ENCODE assay signal across 27 mouse cellular contexts in genomic region chr14:77638148-77638547, GRCm38 (mm10).
"Had no signal": no experiment of that assay in that cellular context is flagged by ENCODE, and none has a peak within 500 bp of the region (broad histone marks: within the 10 kb centered on the region; RNA-seq: fewer than 3 reads in every experiment).

No protein-coding gene starts in this region.

- H3K4me2 ChIP-seq: heart, embryonic 12.5 days; hindbrain, embryonic 12.5 days; hindbrain, embryonic 14.5 days; intestine, embryonic 15.5 days; kidney, embryonic 15.5 days; limb, embryonic 13.5 days; liver, embryonic 11.5 days; liver, embryonic 13.5 days; liver, embryonic 15.5 days had no signal

- H3K4me1 ChIP-seq: intestine, embryonic 15.5 days; liver, embryonic 13.5 days; liver, embryonic 15.5 days had no signal

- H3K9me3 ChIP-seq: heart, embryonic 10.5 days; heart, embryonic 12.5 days; hindbrain, embryonic 10.5 days; hindbrain, embryonic 12.5 days; intestine, embryonic 15.5 days; kidney, embryonic 15.5 days; limb, embryonic 13.5 days; liver, embryonic 13.5 days; liver, embryonic 15.5 days had no signal

- H3K4me3 ChIP-seq: heart, embryonic 10.5 days; heart, embryonic 12.5 days; hindbrain, embryonic 10.5 days; hindbrain, embryonic 12.5 days; intestine, embryonic 15.5 days; kidney, embryonic 15.5 days; limb, embryonic 13.5 days; liver, embryonic 13.5 days; liver, embryonic 15.5 days had no signal

- DNase-seq: gastrocnemius, postnatal 10 days; gastrocnemius, postnatal 25 days; heart, postnatal 10 days; heart, postnatal 4 days; kidney, adult 18-20 months; kidney, adult 9 months; kidney, postnatal 14 days; kidney, postnatal 36 days; layer of hippocampus, adult 9-11 months; layer of hippocampus, postnatal 36 days; liver; liver, embryonic 13.5 days; liver, postnatal 0 days had no signal

- H3K36me3 ChIP-seq: heart, embryonic 10.5 days; heart, embryonic 12.5 days; hindbrain, embryonic 10.5 days; hindbrain, embryonic 12.5 days; intestine, embryonic 15.5 days; kidney, embryonic 15.5 days; limb, embryonic 13.5 days; liver, embryonic 13.5 days; liver, embryonic 15.5 days had no signal

- H3K9ac ChIP-seq: heart, embryonic 12.5 days; hindbrain, embryonic 12.5 days; hindbrain, embryonic 14.5 days; intestine, embryonic 15.5 days; kidney, embryonic 15.5 days; limb, embryonic 13.5 days; liver, embryonic 13.5 days; liver, embryonic 15.5 days; liver, postnatal 0 days had no signal

- ATAC-seq: hindbrain, embryonic 16.5 days; inflammation-experienced regulatory T-cells, adult 6 months; intestine, embryonic 15.5 days; intestine, postnatal 0 days; liver, postnatal 0 days had no signal

- H3K27me3 ChIP-seq: heart, embryonic 12.5 days; hindbrain, embryonic 12.5 days; intestine, embryonic 15.5 days; kidney, embryonic 15.5 days; limb, embryonic 13.5 days; liver, embryonic 13.5 days; liver, embryonic 15.5 days had no signal

- H3K27ac ChIP-seq: hindbrain, embryonic 12.5 days; hindbrain, embryonic 14.5 days; intestine, embryonic 15.5 days; kidney, embryonic 15.5 days; kidney, postnatal 0 days; liver, embryonic 13.5 days; liver, embryonic 15.5 days had no signal
